Mouse (Mus musculus) spleen, adult 18-20 months (tissue): ENCODE results near the gene Gtf2h1.
"Not testable (repeated sequence)": the region's sequence is repeated elsewhere in the genome, so short reads cannot be mapped to it uniquely, and the experiment has no call there.

Experiments
- DNase-seq, 2 experiments: peaks; one replicate each; pipeline ENCODE4 v3.0.0; 2022; ENCODE audit warnings: mixed read lengths in 2 of 2

The Gtf2h1 gene

GRCm38 (mm10) chr7:46795287-46796205 is at the start of gene Gtf2h1, which contains the start of gene Hps5:
Gene Gtf2h1, plus strand, starts transcription at chr7:46796103.
Gene Hps5, minus strand, starts transcription at chr7:46796064.
- peak; percentile 98 to 99 for DNase-seq

GRCm38 (mm10) chr7:46746381-46746780 is 49.5 kb upstream of the Gtf2h1 start:
- DNase-seq = no peak

DNA sequence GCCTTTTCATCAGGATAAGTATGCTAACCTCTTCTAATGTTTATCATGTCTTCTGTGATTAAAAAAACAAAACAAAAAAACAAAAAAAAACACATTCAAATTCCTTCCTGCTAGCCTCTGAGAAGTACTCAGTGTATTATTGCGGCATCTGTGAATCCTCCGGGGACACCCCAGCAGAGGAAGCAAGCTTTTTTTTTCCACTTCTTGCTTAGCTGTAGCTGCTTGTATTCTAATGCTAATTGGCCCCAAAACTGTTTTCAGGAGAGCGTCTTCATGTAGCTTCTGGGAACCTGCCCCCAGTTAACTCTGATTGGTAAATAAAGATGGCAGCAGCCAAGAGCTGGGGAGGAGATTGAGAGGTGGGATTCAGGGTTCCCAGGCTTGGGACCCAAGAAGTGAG is 47.4 kb upstream of the Gtf2h1 start:
- DNase-seq = no peak

- DNase-seq = no peak
Measured at GRCm38 (mm10) chr7:46751490-46751889, 44.4 kb upstream of the Gtf2h1 start, which contains the start of gene Saa2. Gene Saa2, plus strand, starts transcription at chr7:46751790.

DNA sequence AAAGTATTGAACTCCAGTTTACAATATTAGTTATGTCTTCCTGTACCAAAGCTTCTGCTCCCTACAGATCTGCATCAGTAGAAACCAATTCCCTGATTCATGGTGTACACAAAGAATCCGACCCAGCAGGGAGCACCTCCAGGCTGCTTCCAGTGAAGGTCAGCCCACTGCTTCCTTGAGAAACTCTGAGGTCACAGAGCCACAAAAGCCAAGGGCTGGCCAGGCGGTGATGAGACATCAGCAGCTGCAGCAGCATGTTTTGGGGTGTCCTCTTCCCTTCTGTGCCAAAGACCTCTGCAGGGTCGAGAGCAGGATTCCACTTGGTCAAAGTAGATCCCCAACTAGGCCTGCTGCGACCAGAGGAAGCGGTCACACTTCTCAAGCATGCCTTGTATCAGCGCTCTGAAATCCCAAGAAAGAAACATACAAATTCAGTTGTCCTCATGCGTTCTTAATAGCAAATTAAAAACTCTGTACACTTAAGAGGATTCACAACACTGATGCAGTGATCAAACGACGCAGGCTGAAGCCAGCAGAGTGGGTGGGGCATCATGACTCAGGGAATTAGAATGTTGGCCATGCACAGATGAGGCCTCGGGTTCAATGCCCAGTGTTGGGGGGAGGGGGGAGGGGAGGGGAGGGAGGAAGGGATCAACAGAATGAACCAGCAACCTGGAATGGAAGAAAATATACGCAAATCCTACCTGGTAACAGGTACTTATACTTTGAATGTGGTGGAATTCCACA is 34.7 kb upstream of the Gtf2h1 start:
- DNase-seq = no peak

- no peak for DNase-seq
Measured at GRCm38 (mm10) chr7:46762601-46763000, 33.3 kb upstream of the Gtf2h1 start.

GRCm38 (mm10) chr7:46764672-46765071 is 31.2 kb upstream of the Gtf2h1 start:
- DNase-seq = no peak

GRCm38 (mm10) chr7:46767371-46767770 is 28.5 kb upstream of the Gtf2h1 start:
- DNase-seq = no peak

DNA sequence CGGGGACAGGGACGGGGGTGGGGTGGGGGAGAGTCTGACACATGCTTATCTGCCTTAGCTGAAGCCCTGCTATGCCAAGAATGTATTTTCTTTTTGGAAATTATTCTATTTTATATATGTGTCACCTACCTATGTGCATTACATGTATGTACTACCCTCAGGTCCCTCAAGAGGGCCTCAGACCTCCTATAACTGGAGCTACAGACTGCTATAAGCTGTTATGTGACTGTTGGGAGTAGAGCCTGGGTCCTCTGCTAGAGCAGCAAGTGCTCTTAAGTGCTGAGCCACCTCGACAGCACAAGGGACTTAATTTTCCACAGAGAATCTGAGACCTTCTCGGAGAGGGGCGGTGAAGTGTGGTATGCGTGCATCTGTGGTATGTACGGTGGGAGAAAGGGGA is 27.5 kb upstream of the Gtf2h1 start:
- no peak for DNase-seq

- DNase-seq = peak in 1 of 2 experiments; percentile 42
Measured at GRCm38 (mm10) chr7:46770706-46771105, 25.2 kb upstream of the Gtf2h1 start.

DNA sequence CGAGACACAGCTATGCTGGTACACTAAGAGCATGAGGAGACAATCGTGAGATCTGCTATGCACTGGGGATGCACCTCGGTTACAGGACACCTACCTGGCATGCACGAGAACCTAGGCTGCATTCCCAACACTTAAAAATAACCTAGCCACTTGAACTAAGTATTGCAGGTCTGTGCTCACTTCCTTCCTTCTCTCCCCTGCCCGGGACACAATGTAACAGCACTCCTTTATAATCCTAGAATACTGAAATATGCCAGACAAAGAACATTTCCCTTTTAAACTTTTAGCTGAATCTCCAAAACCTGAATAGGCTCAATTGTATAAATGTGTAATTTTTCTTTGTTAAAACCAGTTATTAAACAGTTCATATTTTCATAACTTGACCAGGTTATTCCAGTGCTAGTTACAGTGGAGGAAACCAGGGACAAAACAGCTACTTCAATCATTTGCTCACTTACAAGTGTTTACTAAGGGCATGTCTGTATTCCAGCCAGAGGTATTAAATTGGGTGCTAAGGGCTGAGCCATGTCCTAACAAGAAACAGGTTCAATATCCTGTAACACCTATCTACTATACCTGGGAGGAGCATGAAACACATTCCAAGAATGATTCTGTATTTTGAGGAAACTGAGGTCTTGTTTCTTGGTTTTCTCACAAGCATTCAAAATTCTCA is 6.6 kb upstream of the Gtf2h1 start:
- no peak for DNase-seq

DNA sequence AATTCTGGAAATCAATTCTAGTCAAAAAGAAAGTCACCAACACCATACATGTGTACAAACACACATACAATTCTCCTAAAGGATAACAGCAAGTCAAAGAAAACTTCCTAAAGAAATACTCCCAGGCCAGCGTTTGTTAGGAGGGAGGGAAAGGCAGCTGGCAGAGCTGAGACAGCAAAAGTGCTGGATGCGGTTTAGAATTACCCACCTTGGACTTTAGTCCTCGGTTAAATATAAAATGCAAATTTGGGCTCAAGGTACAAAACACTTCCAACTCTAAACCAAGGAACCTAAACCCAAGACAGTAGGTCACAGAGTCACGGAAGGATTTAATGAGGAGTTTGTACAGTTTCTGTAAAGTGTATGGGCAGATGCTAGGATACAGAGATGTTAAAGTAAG is 2.0 kb upstream of the Gtf2h1 start:
- DNase-seq = no peak

- no peak for DNase-seq
Measured at GRCm38 (mm10) chr7:46796206-46796679, 340 bp downstream of the Gtf2h1 start.

DNA sequence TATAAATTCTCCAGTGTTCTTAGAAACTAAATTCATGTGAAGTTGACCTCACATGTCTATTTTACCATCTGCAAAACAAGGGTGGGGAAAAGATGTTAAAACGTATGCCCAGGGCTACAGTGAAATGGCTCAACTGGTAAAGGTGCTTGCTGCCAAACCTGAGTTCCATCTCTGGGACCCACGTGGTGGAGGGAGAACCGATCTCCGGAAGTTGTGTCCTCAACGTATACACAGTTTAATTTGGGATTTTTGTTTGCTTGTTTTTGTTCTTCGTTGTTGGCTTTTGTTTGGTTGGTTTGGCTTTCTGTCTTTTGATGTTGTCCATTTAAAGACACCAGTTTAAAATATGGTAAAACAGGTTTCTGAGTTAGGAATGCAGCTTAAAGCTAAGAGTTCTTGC is 876 bp downstream of the Gtf2h1 start:
- DNase-seq = no peak

DNA sequence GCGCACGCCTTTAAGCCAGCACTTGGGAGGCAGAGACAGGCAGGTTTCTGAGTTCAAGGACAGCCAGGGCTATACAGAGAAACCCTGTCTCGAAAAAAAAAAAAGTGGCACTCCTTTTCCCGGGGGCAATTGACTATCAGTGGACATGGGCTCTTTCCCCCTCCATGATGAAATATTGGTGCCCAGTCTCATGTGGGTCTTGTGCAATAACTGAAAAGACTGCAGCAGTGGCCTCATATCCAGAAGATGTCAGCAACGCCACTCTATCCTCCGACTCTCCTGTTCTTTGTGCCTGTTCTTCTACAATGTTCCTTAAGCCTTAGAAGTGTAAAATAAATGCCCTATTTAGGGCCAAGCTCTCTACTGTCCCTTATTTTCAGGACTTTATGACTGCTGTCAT is 14.4 kb downstream of the Gtf2h1 start:
- DNase-seq = no peak

GRCm38 (mm10) chr7:46814012-46814411 is 18.1 kb downstream of the Gtf2h1 start:
- no peak for DNase-seq

- DNase-seq = not testable (repeated sequence)
Measured at GRCm38 (mm10) chr7:46820876-46821632, 25.2 kb downstream of the Gtf2h1 start.

GRCm38 (mm10) chr7:46827046-46827802 is 31.3 kb downstream of the Gtf2h1 start:
- DNase-seq = no peak

DNA sequence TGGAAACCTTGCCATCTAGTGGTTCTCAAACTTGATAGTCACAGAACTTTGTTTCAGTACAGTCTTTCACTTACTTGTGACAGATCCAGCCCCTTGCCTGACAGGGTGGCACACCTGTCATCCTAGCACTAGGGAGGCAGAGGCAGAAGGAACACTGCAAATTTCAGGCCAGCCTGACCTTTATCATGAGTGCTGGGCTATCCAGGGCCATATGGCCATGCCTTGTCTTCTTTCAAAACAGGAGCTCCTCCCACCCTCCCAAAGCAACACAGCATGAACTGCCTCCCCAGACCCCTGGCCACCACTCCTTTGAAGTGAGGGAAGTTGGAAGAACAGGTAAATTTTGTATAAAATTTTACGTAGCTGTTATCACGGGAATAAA is 31.9 kb downstream of the Gtf2h1 start:
- DNase-seq = no peak

DNA sequence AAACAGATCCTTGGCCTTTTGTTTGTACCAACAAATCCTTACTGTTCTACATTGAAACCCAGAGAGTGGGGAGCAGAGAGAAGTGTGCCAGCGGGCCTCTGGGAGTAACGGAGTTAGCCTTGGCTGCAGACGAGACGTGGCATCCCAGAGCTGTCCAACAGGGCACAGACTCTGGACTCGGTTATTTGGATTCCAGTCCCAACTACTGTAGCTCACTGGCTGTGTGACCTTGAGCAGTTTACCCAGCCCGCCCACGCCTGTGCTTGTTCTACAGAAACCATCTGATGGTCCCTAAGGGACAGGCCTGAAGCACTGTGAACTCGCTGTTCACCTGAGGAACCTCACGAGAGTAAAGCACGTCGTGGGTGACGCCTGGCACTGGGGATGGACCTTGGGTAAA is 34.0 kb downstream of the Gtf2h1 start:
- DNase-seq = no peak

DNA sequence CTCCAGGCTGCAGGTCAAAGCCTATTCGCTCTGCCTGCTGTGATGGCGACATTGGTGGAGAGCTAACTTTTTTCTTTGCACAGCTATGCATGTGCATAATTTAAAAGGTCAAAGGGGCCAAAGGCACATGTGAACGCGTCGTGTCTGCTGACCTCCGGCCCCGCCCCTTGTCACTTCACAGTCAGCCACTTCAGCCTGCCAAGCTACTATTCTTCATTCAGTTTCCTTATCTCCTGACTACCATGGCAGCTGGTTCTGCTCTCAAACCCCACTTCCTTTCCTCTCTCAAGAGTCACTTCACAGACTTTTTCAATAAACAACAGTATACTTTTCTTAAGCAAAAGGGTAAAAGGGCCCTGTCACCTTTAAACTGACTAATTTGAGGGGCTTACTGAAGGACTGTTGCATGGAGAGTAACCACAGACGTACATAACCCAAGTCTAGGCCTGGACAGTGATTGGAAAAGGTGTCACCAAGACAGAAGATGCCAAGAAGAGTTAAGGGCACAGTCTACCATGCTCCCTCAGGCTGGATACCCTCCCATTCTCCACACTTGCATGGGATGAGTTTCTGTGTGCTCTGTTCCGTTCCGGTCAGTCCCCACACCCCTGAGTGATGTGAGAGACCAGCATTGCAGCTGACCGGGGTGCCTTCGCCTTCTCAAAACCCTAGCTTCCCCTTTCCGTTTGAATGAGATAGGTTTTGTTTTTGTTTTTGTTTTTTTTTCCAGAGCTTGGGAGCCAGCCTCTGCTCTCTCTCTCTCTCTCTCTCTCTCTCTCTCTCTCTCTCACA is 35.1 kb downstream of the Gtf2h1 start:
- DNase-seq = peak in 1 of 2 experiments; percentile 33
